22 mouse cellular contexts compared by ENCODE assay signal in genomic region chr14:12145919-12146318, GRCm38 (mm10).
DNase-seq lines count a peak whose midpoint lies in the region; ATAC-seq and TF ChIP-seq lines count a peak whose summit lies in the region.
"Had no signal": no experiment of that assay in that cellular context is flagged by ENCODE, and none has a peak within 500 bp of the region (broad histone marks: within the 10 kb centered on the region; RNA-seq: fewer than 3 reads in every experiment).

No protein-coding gene starts in this region.

- no peak overlapping the region for H3K9ac ChIP-seq in midbrain, postnatal 0 days (replicated peaks; ENCODE audit: low read length, poor library complexity, severe bottlenecking)
- H3K9ac ChIP-seq in midbrain, embryonic 16.5 days (ENCODE audit: low read depth, low read length): no peak overlapping the region
- H3K9ac ChIP-seq: forebrain, embryonic 15.5 days; hindbrain, embryonic 15.5 days; limb, embryonic 13.5 days; stomach, embryonic 15.5 days had no signal

- no peak overlapping the region for H3K4me2 ChIP-seq in midbrain, postnatal 0 days (ENCODE audit: low read depth, low read length, poor library complexity, severe bottlenecking)
- no peak overlapping the region for H3K4me2 ChIP-seq in midbrain, embryonic 16.5 days (ENCODE audit: low read length)
- H3K4me2 ChIP-seq: forebrain, embryonic 15.5 days; hindbrain, embryonic 15.5 days; limb, embryonic 13.5 days; midbrain, embryonic 11.5 days; stomach, embryonic 15.5 days had no signal

- H3K4me3 ChIP-seq in midbrain, postnatal 0 days (ENCODE audit: low read depth, low read length): no peak overlapping the region
- H3K4me3 ChIP-seq in midbrain, embryonic 16.5 days (ENCODE audit: low read depth, low read length): no peak overlapping the region
- H3K4me3 ChIP-seq: forebrain, embryonic 15.5 days; hindbrain, embryonic 15.5 days; limb, embryonic 13.5 days; stomach, embryonic 15.5 days had no signal

- no peaks in the 10 kb centered on the region for H3K27me3 ChIP-seq in midbrain, postnatal 0 days (ENCODE audit: insufficient read depth, low read length)
- H3K27me3 ChIP-seq in midbrain, embryonic 16.5 days (ENCODE audit: control insufficient read depth, insufficient read depth, low read depth, low read length): no peaks in the 10 kb centered on the region; the same call in 1 of the 2 replicates
- H3K27me3 ChIP-seq: forebrain, embryonic 15.5 days; hindbrain, embryonic 15.5 days; limb, embryonic 13.5 days; stomach, embryonic 15.5 days had no signal

- ATAC-seq in frontal cortex, adult (ENCODE audit: low TSS enrichment): peak; percentile 38; the same call in 1 of the 2 replicates
- ATAC-seq in midbrain, postnatal 0 days (ENCODE audit: low FRiP score): no peak
- no peak for ATAC-seq in midbrain, embryonic 16.5 days
- ATAC-seq: forebrain, embryonic 15.5 days had no signal

- TF ChIP-seq CTCF in midbrain, postnatal 0 days (IDR thresholded peaks at IDR 0.05): peak; percentile 47
- peak; percentile 24; the same call in 1 of the 2 replicates for TF ChIP-seq CTCF in brain, embryonic 14.5 days (IDR thresholded peaks at IDR 0.05; ENCODE audit: borderline replicate concordance, extremely low read depth, insufficient read depth, insufficient read length)

- H3K9me3 ChIP-seq in midbrain, postnatal 0 days (ENCODE audit: low read length): no peaks in the 10 kb centered on the region
- no peaks in the 10 kb centered on the region for H3K9me3 ChIP-seq in midbrain, embryonic 16.5 days (replicated peaks; ENCODE audit: control insufficient read depth, low read length, poor library complexity, severe bottlenecking)
- H3K9me3 ChIP-seq: forebrain, embryonic 15.5 days; hindbrain, embryonic 15.5 days; limb, embryonic 13.5 days; stomach, embryonic 15.5 days had no signal

- peaks cover 9% of the 10 kb centered on the region for H3K36me3 ChIP-seq in midbrain, postnatal 0 days (ENCODE audit: insufficient read depth, low read length)
- no peaks in the 10 kb centered on the region for H3K36me3 ChIP-seq in midbrain, embryonic 16.5 days (ENCODE audit: control insufficient read depth, insufficient read depth, low read length)
- H3K36me3 ChIP-seq: forebrain, embryonic 15.5 days; stomach, embryonic 15.5 days had no signal

- no peaks in the 10 kb centered on the region for H3K4me1 ChIP-seq in midbrain, postnatal 0 days (ENCODE audit: insufficient read depth, low read length)
- H3K4me1 ChIP-seq in midbrain, embryonic 16.5 days (ENCODE audit: control insufficient read depth, insufficient read depth, low read length): peaks cover 12% of the 10 kb centered on the region
- H3K4me1 ChIP-seq: forebrain, embryonic 15.5 days; limb, embryonic 13.5 days; stomach, embryonic 15.5 days had no signal

- no peak for TF ChIP-seq POLR2A in brain, embryonic 14.5 days (IDR thresholded peaks at IDR 0.05; ENCODE audit: borderline replicate concordance, extremely low read depth, insufficient read depth, insufficient read length, poor library complexity, severe bottlenecking)

- no peak for DNase-seq in frontal cortex, postnatal 25 days (ENCODE audit: low spot score in 2 of 2)
- peak; percentile 28 for DNase-seq in layer of hippocampus, adult 11-12 months (ENCODE audit: low spot score)
- no peak for DNase-seq in layer of hippocampus, postnatal 25 days (ENCODE audit: extremely low spot score in 1 of 2, low spot score in 1 of 2)
- no peak for DNase-seq in midbrain, postnatal 0 days (ENCODE audit: low spot score)
- peak; percentile 28 for DNase-seq in brain, embryonic 14.5 days (ENCODE audit: low read depth)
- no peak for DNase-seq in adrenal gland, postnatal 14 days
- DNase-seq: cerebellum, adult 11-12 months; cerebellum, postnatal 25 days; gastrocnemius, postnatal 14 days; heart, postnatal 14 days; kidney, adult 8-10 months; kidney, postnatal 36 days; lung, adult 18-20 months; lung, postnatal 4 days; right cerebral cortex, adult 18-20 months had no signal

- WGBS in midbrain, postnatal 0 days: 96% methylated on average over 3 of the region's 3 CpGs
- WGBS in midbrain, embryonic 16.5 days: over 99% methylated on average over 3 of the region's 3 CpGs

- no peak overlapping the region for H3K27ac ChIP-seq in midbrain, postnatal 0 days (ENCODE audit: low read depth, low read length)
- no peak overlapping the region for H3K27ac ChIP-seq in midbrain, embryonic 16.5 days (ENCODE audit: low read length)
- H3K27ac ChIP-seq: forebrain, embryonic 15.5 days; hindbrain, embryonic 15.5 days; limb, embryonic 13.5 days; stomach, embryonic 15.5 days had no signal

Comparison
In these comparisons a context has a peak if more than half of its experiments do, and no peak if none do; other contexts are left out.
1. DNase-seq: peak in layer of hippocampus, adult 11-12 months (single experiment) and brain, embryonic 14.5 days (single experiment); none in frontal cortex, postnatal 25 days (0 of 2), layer of hippocampus, postnatal 25 days (0 of 2), midbrain, postnatal 0 days (single experiment) and adrenal gland, postnatal 14 days (single experiment).